Mouse (Mus musculus): ENCODE results near the gene Iqcd.

DNA sequence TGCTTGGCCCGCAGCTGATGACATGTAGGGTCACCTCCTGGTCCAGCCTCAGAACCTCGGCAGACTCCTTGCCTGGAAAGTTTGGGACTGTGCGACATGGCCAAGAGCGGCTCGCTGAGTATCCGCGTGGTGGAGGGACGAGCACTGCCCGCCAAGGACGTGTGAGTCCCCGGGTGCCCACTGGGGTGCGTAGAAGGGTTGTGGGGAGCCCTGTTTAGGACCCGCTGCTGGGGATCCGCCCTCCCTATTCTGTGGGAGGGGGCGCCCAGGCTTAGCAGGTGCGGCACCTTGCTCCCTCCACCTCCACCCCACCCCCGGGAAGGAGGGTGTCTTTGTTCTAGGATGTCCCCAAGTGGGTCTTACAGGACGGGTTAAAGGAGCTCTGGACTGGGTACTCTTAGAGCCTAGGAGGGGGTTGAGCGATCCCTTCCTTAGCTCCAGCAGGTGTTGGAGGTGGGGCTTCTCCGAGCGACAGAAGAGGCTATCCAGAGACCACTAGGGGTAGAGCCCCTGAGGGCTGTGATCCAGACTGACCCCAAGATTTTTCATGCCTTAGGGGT lies 60.6 kb downstream of the Iqcd start:
- TF ChIP-seq POLR2A (IDR thresholded peaks at IDR 0.05; ENCODE audit: low read depth, low read length) = no peak
- TF ChIP-seq CTCF (conservative IDR thresholded peaks at IDR 0.05; ENCODE audit: insufficient read depth, insufficient read length, low read depth, low read length) = no peak
